Mouse (Mus musculus) cerebellum, postnatal 10 days (tissue): ENCODE results near the gene Ndp.

Experiments used
- DNase-seq, 2 experiments: peaks; one replicate each; pipeline ENCODE4 v3.0.0; 2021; ENCODE audit warnings: mixed read lengths in 2 of 2

Gene Ndp

DNA sequence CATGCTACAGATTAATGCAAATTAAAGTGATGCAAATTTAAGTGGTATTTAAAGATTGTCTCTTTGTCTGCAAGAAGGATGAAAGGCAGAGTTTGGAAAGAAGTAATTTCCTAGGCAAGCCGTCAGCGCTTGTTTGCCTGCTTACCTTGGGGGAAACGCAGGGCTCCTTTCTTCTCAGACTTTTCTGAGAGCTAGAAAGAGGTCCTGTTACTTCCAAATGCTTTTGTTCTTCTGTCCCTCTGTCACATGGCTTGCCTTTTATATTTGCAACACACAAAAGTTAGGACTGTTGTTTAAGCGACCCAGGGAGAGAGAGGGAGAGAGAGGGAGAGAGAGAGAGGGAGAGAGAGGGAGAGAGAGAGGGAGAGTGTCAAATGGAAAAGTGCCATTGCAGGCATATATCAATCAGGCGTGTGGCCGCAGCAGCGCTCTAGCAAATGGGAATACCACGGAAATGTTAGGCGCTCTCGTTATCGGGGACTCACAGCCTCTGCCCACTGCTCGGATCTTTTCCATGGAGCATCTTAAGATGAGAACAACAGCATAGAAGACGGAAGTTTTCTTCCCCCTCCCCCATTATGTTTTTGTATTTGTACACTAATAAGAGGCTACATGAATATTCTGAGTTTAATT lies at the start of gene Ndp:
TSS of gene Ndp (minus strand) at position 534 of the 633 bp plus-strand sequence.
- DNase-seq: peak; percentile 45 to 49

DNA sequence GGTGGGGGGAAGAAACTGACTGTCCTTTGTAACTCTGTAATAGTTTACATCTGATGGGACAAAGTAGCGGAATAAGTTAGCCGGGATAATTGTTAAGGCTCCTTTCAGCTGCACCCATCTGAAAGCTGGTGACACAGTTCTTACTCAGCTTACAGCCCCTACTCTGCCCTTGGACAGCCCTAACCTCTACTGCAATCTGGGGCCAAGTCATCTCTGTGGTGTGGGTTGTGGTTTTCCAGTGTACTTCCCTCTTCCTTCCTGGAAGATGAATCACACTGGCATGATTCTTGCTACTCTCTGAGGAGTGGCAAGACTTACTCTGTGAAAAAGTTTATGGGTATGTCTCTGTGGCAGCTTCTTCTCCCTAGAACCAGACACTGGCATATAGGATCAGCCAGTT lies 43.2 kb upstream of the Ndp start:
- no peak for DNase-seq

- DNase-seq: no peak
These were observed 6.4 kb upstream of the Ndp start for GRCm38 (mm10) chrX:16918006-16918405.

DNA sequence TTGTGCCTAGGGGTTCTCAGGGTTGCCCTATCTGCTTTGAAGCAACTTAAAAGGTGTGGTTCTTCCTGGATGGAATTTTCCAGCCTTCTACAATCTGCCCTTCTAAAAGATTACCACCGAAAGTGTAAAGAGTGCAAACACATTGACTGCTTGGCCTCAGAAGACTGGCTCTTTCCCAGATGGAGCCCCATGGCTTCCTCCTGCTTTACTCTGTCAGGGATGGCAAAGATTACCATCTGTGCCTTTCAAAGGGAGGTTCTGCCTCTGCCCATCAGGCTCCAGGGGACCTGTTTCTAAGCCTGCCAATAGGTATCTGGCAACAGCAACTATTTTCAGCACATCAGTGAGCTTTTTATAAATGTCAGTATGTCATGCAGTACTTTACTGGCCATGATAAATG lies 1.5 kb upstream of the Ndp start:
- DNase-seq: peak; percentile 68

DNA sequence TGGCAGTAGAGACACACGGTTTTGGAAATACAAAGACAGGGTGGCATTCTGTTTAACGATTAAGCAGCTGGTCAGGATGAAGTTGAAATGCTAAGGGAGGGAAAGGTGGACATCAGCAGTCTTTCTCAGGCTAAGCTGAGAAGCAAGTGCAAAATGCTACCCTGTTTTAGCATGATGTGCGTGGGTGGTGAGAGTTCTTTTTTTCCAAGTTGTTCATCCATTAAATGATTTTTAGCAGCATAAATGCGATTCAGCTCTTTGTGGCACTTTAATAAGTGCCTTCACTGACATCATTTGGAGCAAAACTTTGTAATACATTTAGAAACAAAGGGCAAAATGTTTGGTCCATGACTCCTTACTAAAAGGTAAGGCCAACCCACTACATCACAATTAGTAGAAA lies 337 bp upstream of the Ndp start:
- DNase-seq: no peak

GRCm38 (mm10) chrX:16910211-16911095 lies 1.1 kb downstream of the Ndp start:
- DNase-seq: peak; percentile 20 to 26

GRCm38 (mm10) chrX:16908652-16909051 lies 2.9 kb downstream of the Ndp start:
- DNase-seq: no peak

DNA sequence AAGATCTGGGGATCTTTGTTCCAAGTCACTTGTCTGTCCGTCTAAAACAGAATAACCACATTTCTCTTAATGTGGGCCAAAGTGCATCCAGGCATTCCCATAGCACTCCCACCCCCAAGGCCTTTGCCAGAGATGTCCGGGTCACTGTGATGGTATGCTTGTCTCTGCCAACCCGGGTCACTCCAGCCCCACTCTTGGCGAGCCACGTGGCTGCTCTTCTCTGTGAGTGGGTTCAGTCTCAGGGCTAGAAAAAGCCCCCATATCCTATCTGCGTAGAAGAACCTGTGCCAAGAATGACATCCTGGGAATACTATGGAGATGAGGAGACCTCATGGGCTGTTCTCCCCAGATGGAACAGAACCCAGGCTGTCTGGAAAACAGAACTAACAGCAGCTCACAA lies 4.0 kb downstream of the Ndp start:
- peak in 1 of 2 experiments; percentile 8 for DNase-seq

GRCm38 (mm10) chrX:16894377-16895175 lies 17.0 kb downstream of the Ndp start:
- peak; percentile 55 to 69 for DNase-seq

- DNase-seq: no peak
These were observed 43.8 kb downstream of the Ndp start for GRCm38 (mm10) chrX:16867640-16868314.

- peak; percentile 2 to 6 for DNase-seq
These were observed 51.3 kb downstream of the Ndp start for GRCm38 (mm10) chrX:16860244-16860643.

DNA sequence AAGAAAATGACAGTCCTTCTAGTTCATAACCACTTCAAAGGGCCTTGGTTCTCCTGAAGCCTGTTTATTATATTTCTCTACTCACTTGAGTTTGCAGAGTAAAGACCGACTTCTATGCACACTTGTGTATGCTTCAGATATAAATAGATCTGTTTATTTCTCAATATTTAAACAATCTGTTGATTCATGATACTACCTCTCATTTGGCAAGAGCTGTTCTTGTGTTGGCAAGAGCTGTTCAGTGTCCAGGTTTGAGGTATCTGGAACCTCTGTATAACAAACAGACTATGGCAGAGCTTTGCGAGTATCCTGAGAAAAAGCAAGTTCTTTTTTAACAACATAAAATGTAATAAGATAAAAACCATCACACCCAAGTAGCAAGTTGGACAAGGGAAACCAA lies 65.5 kb downstream of the Ndp start:
- no peak for DNase-seq

DNA sequence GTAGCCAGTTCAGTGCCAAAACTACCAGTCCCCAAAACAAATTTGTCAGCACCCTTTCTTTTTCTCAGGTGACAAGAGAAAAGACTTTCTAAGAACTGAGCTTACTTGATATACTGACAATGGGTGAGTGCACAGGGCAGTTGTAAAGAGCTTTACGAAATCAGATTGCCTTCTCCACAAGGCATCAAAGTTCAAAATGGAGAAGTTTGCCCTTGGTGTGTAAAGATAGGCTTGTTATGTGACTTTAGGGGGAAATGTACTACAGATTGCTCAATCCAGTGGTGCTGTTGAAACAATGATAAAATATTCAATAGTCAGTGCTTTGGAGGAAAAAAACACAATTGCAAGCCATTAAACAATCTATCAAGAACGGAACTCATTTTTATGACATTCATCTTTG lies 70.1 kb downstream of the Ndp start:
- DNase-seq: no peak

- DNase-seq: no peak
These were observed 74.3 kb downstream of the Ndp start for GRCm38 (mm10) chrX:16837293-16837692.

DNA sequence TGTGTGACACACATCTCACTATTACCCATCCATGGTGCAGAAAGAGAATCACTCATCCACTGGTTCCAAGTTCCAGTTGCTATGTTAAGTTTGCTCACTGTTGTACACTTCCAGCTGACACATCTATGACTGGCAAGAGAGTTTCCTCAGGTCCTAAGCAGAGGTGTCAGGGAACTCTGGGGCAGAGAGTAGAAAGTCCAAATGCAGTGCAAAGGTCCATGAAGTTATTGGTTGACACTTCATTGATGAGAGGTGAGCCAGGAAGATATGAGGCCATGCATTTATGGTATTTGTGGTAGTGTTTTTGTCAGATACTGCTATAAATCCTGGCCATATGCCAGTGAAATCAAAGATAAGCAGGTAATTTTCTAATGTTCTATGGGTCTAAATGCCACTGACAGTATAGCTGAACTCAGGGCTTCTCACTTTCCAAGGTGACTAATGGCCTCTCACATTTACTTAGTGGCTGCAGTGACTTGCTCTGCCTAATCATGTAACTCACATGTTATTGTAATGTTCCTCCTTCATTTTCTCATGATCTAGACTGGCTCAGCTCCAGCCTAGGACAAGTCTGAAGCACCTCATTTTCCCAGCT lies 75.0 kb downstream of the Ndp start:
- DNase-seq: no peak
